In genomic region chr6:87842254-87842653, GRCm38 (mm10) we compare ENCODE assay signal across 13 mouse cellular contexts. TPM values are rescaled to one million over a fixed set of nuclear protein-coding genes. Genes with fewer than 3 reads are reported as not detected.
DNase-seq lines count a peak whose midpoint lies in the region; ATAC-seq and TF ChIP-seq lines count a peak whose summit lies in the region.
"Had no signal": no experiment of that assay in that cellular context is flagged by ENCODE, and none has a peak within 500 bp of the region (broad histone marks: within the 10 kb centered on the region; RNA-seq: fewer than 3 reads in every experiment).

No protein-coding gene starts in this region.

- H3K4me1 ChIP-seq in heart, postnatal 0 days (ENCODE audit: control insufficient read depth, insufficient read depth): peaks cover 13% of the 10 kb centered on the region
- peaks cover 15% of the 10 kb centered on the region for H3K4me1 ChIP-seq in heart, embryonic 12.5 days (replicated peaks)
- H3K4me1 ChIP-seq in cerebellum, adult 2 months (ENCODE audit: control insufficient read depth, insufficient read depth, low read length): peaks cover 13% of the 10 kb centered on the region; the same call in 1 of the 2 replicates

- no peak for DNase-seq in heart, postnatal 0 days (ENCODE audit: low spot score)
- DNase-seq in retina, postnatal 1 day: peak; percentile 38
- DNase-seq in retina, embryonic 14.5 days (ENCODE audit: low spot score): no peak
- DNase-seq in embryo, embryonic 11 days: peak; percentile 44
- DNase-seq in thymus, postnatal 25 days: peak; percentile 30
- DNase-seq in cerebellum, adult 2 months: no peak
- no peak for DNase-seq in left cerebral cortex, postnatal 36 days (ENCODE audit: low spot score in 2 of 2)
- DNase-seq: heart, postnatal 14 days; kidney, adult 8-10 months had no signal

- H3K4me2 ChIP-seq in heart, postnatal 0 days (ENCODE audit: low read depth, low read length): no peak overlapping the region
- H3K4me2 ChIP-seq in heart, embryonic 12.5 days: no peak overlapping the region
- H3K4me2 ChIP-seq: embryonic facial prominence, embryonic 13.5 days had no signal

- TF ChIP-seq POLR2A in cerebellum, adult 2 months (IDR thresholded peaks at IDR 0.05; ENCODE audit: borderline replicate concordance, insufficient read depth, low read length): no peak

- H3K27me3 ChIP-seq in heart, postnatal 0 days (ENCODE audit: control insufficient read depth, insufficient read depth, low read length): no peaks in the 10 kb centered on the region
- no peaks in the 10 kb centered on the region for H3K27me3 ChIP-seq in heart, embryonic 12.5 days (replicated peaks)
- no peaks in the 10 kb centered on the region for H3K27me3 ChIP-seq in cerebellum, adult 2 months (ENCODE audit: control insufficient read depth, insufficient read depth, low read length)
- H3K27me3 ChIP-seq: embryonic facial prominence, embryonic 13.5 days; Patski had no signal

- H3K27ac ChIP-seq in heart, postnatal 0 days (ENCODE audit: low read depth): no peak overlapping the region
- H3K27ac ChIP-seq in heart, embryonic 12.5 days (ENCODE audit: poor library complexity, severe bottlenecking): no peak overlapping the region
- H3K27ac ChIP-seq in cerebellum, adult 2 months (ENCODE audit: insufficient read depth, low read length): no peak overlapping the region
- H3K27ac ChIP-seq: embryonic facial prominence, embryonic 13.5 days had no signal

- WGBS in heart, postnatal 0 days: 20% methylated on average over 1 of the region's 1 CpGs
- 20% methylated on average over 1 of the region's 1 CpGs for WGBS in heart, embryonic 12.5 days
- 3% methylated on average over 1 of the region's 1 CpGs for WGBS in cerebellum, adult 2 months

- TF ChIP-seq CTCF in heart, postnatal 0 days (IDR thresholded peaks at IDR 0.05; ENCODE audit: low read depth): peak; percentile 4; the same call in 1 of the 2 replicates
- no peak for TF ChIP-seq CTCF in cerebellum, adult 2 months (IDR thresholded peaks at IDR 0.05; ENCODE audit: borderline replicate concordance, insufficient read depth, low read depth, low read length)

- intact Hi-C loops in left cerebral cortex, postnatal 36 days (cut with DNase I): no loop called here

- no peak overlapping the region for H3K4me3 ChIP-seq in heart, postnatal 0 days (ENCODE audit: low read depth, low read length)
- no peak overlapping the region for H3K4me3 ChIP-seq in heart, embryonic 12.5 days
- no peak overlapping the region for H3K4me3 ChIP-seq in cerebellum, adult 2 months (replicated peaks; ENCODE audit: insufficient read depth, low read depth, low read length)
- H3K4me3 ChIP-seq: embryonic facial prominence, embryonic 13.5 days; myocyte had no signal

- H3K9me3 ChIP-seq in heart, postnatal 0 days (replicated peaks; ENCODE audit: control insufficient read depth, low read length): no peaks in the 10 kb centered on the region
- no peaks in the 10 kb centered on the region for H3K9me3 ChIP-seq in heart, embryonic 12.5 days (replicated peaks)
- H3K9me3 ChIP-seq: embryonic facial prominence, embryonic 13.5 days had no signal

- TF ChIP-seq EP300 in heart, postnatal 0 days (IDR thresholded peaks at IDR 0.05; ENCODE audit: low read depth): no peak

- peaks cover 40% of the 10 kb centered on the region for H3K36me3 ChIP-seq in heart, postnatal 0 days (replicated peaks; ENCODE audit: control insufficient read depth, insufficient read depth, low read length)
- peaks cover 38% of the 10 kb centered on the region for H3K36me3 ChIP-seq in heart, embryonic 12.5 days

- ATAC-seq in heart, postnatal 0 days (ENCODE audit: insufficient read depth, low read depth): no peak
- no peak for ATAC-seq in heart, embryonic 12.5 days (ENCODE audit: insufficient number of reproducible peaks, low FRiP score)
- ATAC-seq: Patski had no signal

- H3K9ac ChIP-seq in heart, postnatal 0 days (replicated peaks; ENCODE audit: low read depth, low read length): no peak overlapping the region
- H3K9ac ChIP-seq in heart, embryonic 12.5 days: no peak overlapping the region
- H3K9ac ChIP-seq: embryonic facial prominence, embryonic 13.5 days had no signal

RNA-seq across cellular contexts. Expression of gene Isy1, which starts 3.7 kb away (rescaled TPM):
- total RNA-seq in heart, postnatal 0 days (2014; rRNA removed; ENCODE audit: low replicate concordance): 5.6 and 40.5 TPM in 2 replicates
- polyA plus RNA-seq in heart, postnatal 0 days (2015; fragmentation: Nextera tagmentation; extraction: Ambion mirVana): 16.7 and 18.4 TPM in 2 replicates
- 29.1 and 32.7 TPM in 2 replicates for polyA plus RNA-seq in heart, embryonic 12.5 days (2016; fragmentation: Nextera tagmentation; extraction: Ambion mirVana)
- 36.2 and 36.4 TPM in 2 replicates for polyA plus RNA-seq in cerebellum, adult 2 months (2012; rRNA removed)
- 10 to 100 TPM; 24.3 to 39.2 TPM for total RNA-seq in left cerebral cortex, postnatal 36 days (2021)

RNA-seq across cellular contexts. Expression of gene Gm45140, which starts 6.7 kb away (rescaled TPM):
- not detected in 2 replicates for total RNA-seq in heart, postnatal 0 days (2014; rRNA removed; ENCODE audit: low replicate concordance)
- 0.58 and 1.1 TPM in 2 replicates for polyA plus RNA-seq in heart, postnatal 0 days (2015; fragmentation: Nextera tagmentation; extraction: Ambion mirVana)
- 1.9 and 4.8 TPM in 2 replicates for polyA plus RNA-seq in heart, embryonic 12.5 days (2016; fragmentation: Nextera tagmentation; extraction: Ambion mirVana)
- polyA plus RNA-seq in cerebellum, adult 2 months (2012; rRNA removed): 4.9 and 5.7 TPM in 2 replicates
- 1 to 10 TPM; 1.4 to 3.0 TPM for total RNA-seq in left cerebral cortex, postnatal 36 days (2021)

RNA-seq across cellular contexts. Expression of gene Cnbp, which starts 8.7 kb away (rescaled TPM):
- 247 and 318 TPM in 2 replicates for total RNA-seq in heart, postnatal 0 days (2014; rRNA removed; ENCODE audit: low replicate concordance)
- 553 and 591 TPM in 2 replicates for polyA plus RNA-seq in heart, postnatal 0 days (2015; fragmentation: Nextera tagmentation; extraction: Ambion mirVana)
- 767 and 777 TPM in 2 replicates for polyA plus RNA-seq in heart, embryonic 12.5 days (2016; fragmentation: Nextera tagmentation; extraction: Ambion mirVana)
- 347 and 359 TPM in 2 replicates for polyA plus RNA-seq in cerebellum, adult 2 months (2012; rRNA removed)
- total RNA-seq in left cerebral cortex, postnatal 36 days (2021): 100 to 1,000 TPM; 248 to 250 TPM

RNA-seq across cellular contexts. Expression of gene Rab43, which starts 30.3 kb away (rescaled TPM):
- total RNA-seq in heart, postnatal 0 days (2014; rRNA removed; ENCODE audit: low replicate concordance): 11.8 and 19.7 TPM in 2 replicates
- polyA plus RNA-seq in heart, postnatal 0 days (2015; fragmentation: Nextera tagmentation; extraction: Ambion mirVana): 6.7 and 6.8 TPM in 2 replicates
- polyA plus RNA-seq in heart, embryonic 12.5 days (2016; fragmentation: Nextera tagmentation; extraction: Ambion mirVana): 8.1 and 8.5 TPM in 2 replicates
- polyA plus RNA-seq in cerebellum, adult 2 months (2012; rRNA removed): 18.9 and 19.4 TPM in 2 replicates
- 10 to 100 TPM; 14.1 to 18.1 TPM for total RNA-seq in left cerebral cortex, postnatal 36 days (2021)

RNA-seq across cellular contexts. Expression of gene Copg1, which starts 45.4 kb away (rescaled TPM):
- total RNA-seq in heart, postnatal 0 days (2014; rRNA removed; ENCODE audit: low replicate concordance): 92.4 and 95.1 TPM in 2 replicates
- 66.3 and 67.1 TPM in 2 replicates for polyA plus RNA-seq in heart, postnatal 0 days (2015; fragmentation: Nextera tagmentation; extraction: Ambion mirVana)
- polyA plus RNA-seq in heart, embryonic 12.5 days (2016; fragmentation: Nextera tagmentation; extraction: Ambion mirVana): 144 and 145 TPM in 2 replicates
- 262 and 265 TPM in 2 replicates for polyA plus RNA-seq in cerebellum, adult 2 months (2012; rRNA removed)
- total RNA-seq in left cerebral cortex, postnatal 36 days (2021): 100 to 1,000 TPM; 230 to 232 TPM

Comparison
In these comparisons a context has a peak if more than half of its experiments do, and no peak if none do; other contexts are left out.
1. DNase-seq: peak in retina, postnatal 1 day (single experiment), embryo, embryonic 11 days (single experiment) and thymus, postnatal 25 days (single experiment); none in heart, postnatal 0 days (single experiment), retina, embryonic 14.5 days (single experiment), cerebellum, adult 2 months (0 of 2) and left cerebral cortex, postnatal 36 days (0 of 2).